Mouse (Mus musculus) erythroblast, embryonic 14.5 days (primary cell): ENCODE measurements around the gene Gimap9. TPM values are rescaled to one million over a fixed set of nuclear protein-coding genes. Genes with fewer than 3 reads are reported as not detected.

Source experiments
- H3K27me3 ChIP-seq: 2 replicates; pipeline ENCODE4 v1.6.1; 2012; ENCODE audit warnings: inconsistent platforms; ENCODE audit not compliant: control insufficient read depth
- H3K36me3 ChIP-seq: 2 replicates; pipeline ENCODE4 v1.6.1; 2012; ENCODE audit warnings: mild to moderate bottlenecking, inconsistent platforms; ENCODE audit not compliant: control insufficient read depth
- H3K4me1 ChIP-seq: 2 replicates; pipeline ENCODE4 v1.6.1; 2012; ENCODE audit warnings: inconsistent platforms; ENCODE audit not compliant: control insufficient read depth
- H3K4me3 ChIP-seq: replicated peaks from 2 replicates; pipeline ENCODE3; 2012; ENCODE audit warnings: moderate library complexity, mild to moderate bottlenecking, inconsistent platforms
- H3K9me3 ChIP-seq: 2 replicates; pipeline ENCODE4 v1.6.1; 2012; ENCODE audit warnings: low read length, inconsistent platforms, mixed read lengths; ENCODE audit not compliant: control insufficient read depth
- GATA1 ChIP-seq: IDR thresholded peaks from 2 replicates; pipeline ENCODE4 v1.6.1; 2012; ENCODE audit warnings: low read length, inconsistent platforms, mixed read lengths
- TAL1 ChIP-seq: IDR thresholded peaks from 3 replicates; pipeline ENCODE4 v1.6.1; 2012; ENCODE audit warnings: low read length, inconsistent platforms, mixed read lengths
- polyA plus RNA-seq: library from polyadenylated mRNA; stranded (reverse); fragments of >175 nt; gene quantifications from 2 replicates; pipeline ENCODE4 v1.2.3, GENCODE M21; 2012

The Gimap9 gene
- polyA plus RNA-seq, 1 experiment = not detected

GRCm38 (mm10) chr6:48648779-48649178 lies 27.1 kb upstream of the Gimap9 start:
- Histone ChIP-seq H3K27me3 (no peaks in the 10 kb centered on the region), H3K36me3 (no peaks in the 10 kb centered on the region), H3K4me1 (no peaks in the 10 kb centered on the region), H3K9me3 (no peaks in the 10 kb centered on the region), H3K4me3 (no peak overlapping the region)
- TF ChIP-seq TAL1 (no peak), GATA1 (no peak)

- Histone ChIP-seq H3K4me3 (no peak overlapping the region), H3K36me3 (no peaks in the 10 kb centered on the region), H3K27me3 (no peaks in the 10 kb centered on the region), H3K9me3 (no peaks in the 10 kb centered on the region), H3K4me1 (no peaks in the 10 kb centered on the region)
- TF ChIP-seq TAL1 = no peak
- no peak for TF ChIP-seq GATA1
Observed at GRCm38 (mm10) chr6:48650041-48650440, 25.9 kb upstream of the Gimap9 start.

GRCm38 (mm10) chr6:48658721-48659120 lies 17.2 kb upstream of the Gimap9 start:
- Histone ChIP-seq H3K36me3 (no peaks in the 10 kb centered on the region), H3K9me3 (no peaks in the 10 kb centered on the region), H3K4me1 (no peaks in the 10 kb centered on the region), H3K4me3 (no peak overlapping the region), H3K27me3 (no peaks in the 10 kb centered on the region)
- TF ChIP-seq GATA1 (no peak), TAL1 (no peak)

- H3K27me3 ChIP-seq = no peaks in the 10 kb centered on the region
- TF ChIP-seq GATA1 (no peak), TAL1 (no peak)
Observed at GRCm38 (mm10) chr6:48664750-48665149, 11.2 kb upstream of the Gimap9 start.

GRCm38 (mm10) chr6:48665471-48665870 lies 10.5 kb upstream of the Gimap9 start:
- Histone ChIP-seq H3K36me3 (no peaks in the 10 kb centered on the region), H3K4me3 (no peak overlapping the region), H3K4me1 (no peaks in the 10 kb centered on the region), H3K9me3 (no peaks in the 10 kb centered on the region), H3K27me3 (no peaks in the 10 kb centered on the region)
- no peak for TF ChIP-seq GATA1

More at GRCm38 (mm10) chr6:48664750-48665149, 11.2 kb upstream of the Gimap9 start:
- H3K4me1 ChIP-seq = no peaks in the 10 kb centered on the region
- no peaks in the 10 kb centered on the region for H3K36me3 ChIP-seq
- no peak overlapping the region for H3K4me3 ChIP-seq
- no peaks in the 10 kb centered on the region for H3K9me3 ChIP-seq

GRCm38 (mm10) chr6:48666159-48666586 lies 9.8 kb upstream of the Gimap9 start:
- TF ChIP-seq TAL1 = no peak
- no peak for TF ChIP-seq GATA1
- Histone ChIP-seq H3K4me3 (no peak overlapping the region), H3K9me3 (no peaks in the 10 kb centered on the region), H3K27me3 (no peaks in the 10 kb centered on the region), H3K4me1 (no peaks in the 10 kb centered on the region), H3K36me3 (no peaks in the 10 kb centered on the region)

- TF ChIP-seq GATA1 = no peak
- TF ChIP-seq TAL1 = no peak
- H3K4me1 ChIP-seq = no peaks in the 10 kb centered on the region
- H3K9me3 ChIP-seq = no peaks in the 10 kb centered on the region
- no peak overlapping the region for H3K4me3 ChIP-seq
- no peaks in the 10 kb centered on the region for H3K36me3 ChIP-seq
- H3K27me3 ChIP-seq = no peaks in the 10 kb centered on the region
Observed at GRCm38 (mm10) chr6:48668022-48668421, 7.9 kb upstream of the Gimap9 start.

GRCm38 (mm10) chr6:48669446-48669969 lies 6.4 kb upstream of the Gimap9 start:
- TF ChIP-seq TAL1 (no peak), GATA1 (no peak)
- Histone ChIP-seq H3K4me1 (no peaks in the 10 kb centered on the region), H3K27me3 (no peaks in the 10 kb centered on the region), H3K9me3 (no peaks in the 10 kb centered on the region), H3K36me3 (no peaks in the 10 kb centered on the region), H3K4me3 (no peak overlapping the region)

GRCm38 (mm10) chr6:48674291-48675058 lies 1.5 kb upstream of the Gimap9 start:
- no peaks in the 10 kb centered on the region; the same call in 1 of the 2 replicates for H3K36me3 ChIP-seq

More at GRCm38 (mm10) chr6:48674291-48675058, 1.5 kb upstream of the Gimap9 start:
- Histone ChIP-seq H3K27me3 (no peaks in the 10 kb centered on the region), H3K4me1 (peaks cover 13% of the 10 kb centered on the region), H3K4me3 (no peak overlapping the region), H3K9me3 (no peaks in the 10 kb centered on the region)
- no peak for TF ChIP-seq GATA1
- TF ChIP-seq TAL1 = no peak
